Mouse (Mus musculus): ENCODE results near the gene Filip1.

DNA sequence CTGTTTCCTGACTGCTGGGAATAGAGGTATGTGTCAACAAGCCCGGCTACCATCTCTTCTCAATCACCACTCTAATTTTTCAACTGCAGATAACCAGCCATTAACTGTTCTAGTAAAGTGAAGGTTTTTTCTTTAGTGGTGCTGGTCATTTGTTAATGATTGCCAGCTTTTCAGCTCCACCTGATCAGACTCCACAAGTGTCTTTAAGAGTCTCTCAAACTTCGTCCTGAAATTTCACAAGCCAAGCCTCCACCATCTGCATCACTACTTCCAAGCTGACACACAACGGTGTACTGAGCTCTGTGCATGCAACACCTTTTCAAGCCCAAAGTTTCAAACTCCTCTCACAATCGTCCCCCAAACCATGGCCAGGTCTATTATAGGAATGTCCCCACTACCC is 247.3 kb downstream of the Filip1 start:
- TF ChIP-seq POLR2A (IDR thresholded peaks at IDR 0.05; ENCODE audit: borderline replicate concordance, extremely low read depth, low read depth, low read length): no peak
- no peak for TF ChIP-seq CTCF (IDR thresholded peaks at IDR 0.05; ENCODE audit: insufficient read depth, low read length)
